Mouse (Mus musculus) large intestine, adult 2 months (tissue): ENCODE measurements around the gene Tnni3. TPM values are rescaled to one million over a fixed set of nuclear protein-coding genes. Genes with fewer than 3 reads are reported as not detected.
"Not testable (repeated sequence)": the region's sequence is repeated elsewhere in the genome, so short reads cannot be mapped to it uniquely, and the experiment has no call there.

Source experiments
- DNase-seq: peaks from one replicate; pipeline ENCODE4 v3.0.0-alpha.2; 2012; ENCODE audit warnings: low read depth, low spot score
- WGBS: fragments of 180-500 bp; shearing (Covaris S2); methylation state at CpG from one replicate; pipeline ENCODE4 v1.1.7; 2018; 5-methylcytosine and 5-hydroxymethylcytosine counted together
- polyA plus RNA-seq: library from polyadenylated mRNA; depleted of rRNA; stranded (reverse); fragments of >200 nt; gene quantifications from 2 replicates; pipeline ENCODE4 v1.2.3, GENCODE M21; 2012; rRNA removed

The Tnni3 gene
- 1.5 and 1.9 TPM in 2 replicates for polyA plus RNA-seq

DNA sequence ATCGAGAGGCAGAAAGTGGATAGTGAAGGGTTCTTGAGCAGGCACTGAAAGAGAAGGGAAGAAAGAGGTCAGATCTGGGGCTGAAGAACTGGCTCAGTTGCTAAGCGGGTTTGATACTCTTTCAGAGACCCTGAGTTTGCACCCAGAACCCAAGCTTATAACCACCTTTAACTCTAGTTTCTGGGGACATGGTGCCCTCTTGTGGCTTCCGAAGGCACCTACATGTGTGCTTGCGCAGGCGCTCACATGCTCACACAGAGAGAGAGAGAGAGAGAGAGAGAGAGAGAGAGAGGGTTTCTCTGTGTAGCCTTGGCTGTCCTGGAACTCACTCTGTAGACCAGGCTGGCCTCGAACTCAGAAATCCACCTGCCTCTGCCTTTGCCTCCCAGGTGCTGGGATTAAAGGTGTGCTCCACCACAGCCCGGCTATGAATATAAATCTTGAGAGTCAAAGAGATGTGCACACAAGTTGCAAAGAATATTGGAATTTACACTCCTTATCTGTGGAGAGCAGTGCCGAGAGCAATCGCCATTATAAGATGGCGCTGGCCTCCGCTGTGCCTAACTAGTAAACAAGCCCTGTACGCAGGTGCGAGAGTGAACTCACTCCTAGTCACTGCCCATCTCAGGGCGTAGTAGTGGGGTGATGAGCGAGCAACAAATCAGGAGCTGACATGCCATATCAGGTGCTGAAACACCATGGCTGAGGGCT, at the start of gene Tnni3:
Gene Tnni3, minus strand, starts transcription at position 18 of the 711 bp plus-strand sequence.
- WGBS: 64% methylated on average over 15 of the region's 15 CpGs
- not testable (repeated sequence) for DNase-seq

DNA sequence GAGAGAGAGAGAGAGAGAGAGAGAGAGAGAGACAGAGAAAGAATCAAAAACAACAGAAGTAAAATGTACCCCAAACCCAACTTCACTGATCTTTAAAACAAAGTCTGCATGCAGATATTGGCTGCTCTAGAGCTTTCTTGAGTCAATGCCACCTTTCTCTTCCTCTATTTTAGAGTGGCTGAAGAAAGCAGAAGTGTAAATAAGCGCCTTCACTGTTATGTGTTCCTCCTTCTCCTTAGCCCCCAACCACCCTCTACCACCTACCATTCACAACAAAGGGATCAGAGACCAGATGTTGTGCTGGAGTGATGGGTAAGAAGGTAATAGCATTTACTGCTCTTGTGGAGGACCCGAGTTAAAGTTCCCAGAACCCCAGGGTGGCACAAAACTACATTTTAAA, 48.3 kb upstream of the Tnni3 start:
- DNase-seq: not testable (repeated sequence)
- WGBS: 53% methylated on average over 2 of the region's 2 CpGs

DNA sequence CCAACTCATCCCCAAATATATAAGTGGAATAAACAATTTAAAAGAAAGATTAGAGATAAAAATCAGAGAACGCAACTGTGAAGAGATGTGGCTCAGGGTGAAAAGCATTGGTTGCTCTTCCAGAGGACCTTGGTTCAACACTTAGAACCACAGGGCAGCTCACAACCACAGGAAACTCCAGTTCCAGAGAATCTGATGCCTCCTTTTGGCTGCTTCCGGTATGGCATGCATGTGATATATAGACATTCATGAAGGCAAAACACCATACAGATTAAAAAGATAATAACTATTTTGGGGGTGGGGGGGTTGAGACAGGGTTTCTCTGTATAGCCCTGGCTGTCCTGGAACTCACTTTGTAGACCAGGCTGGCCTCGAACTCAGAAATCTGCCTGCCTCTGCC, 38.6 kb upstream of the Tnni3 start:
- WGBS: 86% methylated on average over 3 of the region's 3 CpGs
- DNase-seq: no peak

DNA sequence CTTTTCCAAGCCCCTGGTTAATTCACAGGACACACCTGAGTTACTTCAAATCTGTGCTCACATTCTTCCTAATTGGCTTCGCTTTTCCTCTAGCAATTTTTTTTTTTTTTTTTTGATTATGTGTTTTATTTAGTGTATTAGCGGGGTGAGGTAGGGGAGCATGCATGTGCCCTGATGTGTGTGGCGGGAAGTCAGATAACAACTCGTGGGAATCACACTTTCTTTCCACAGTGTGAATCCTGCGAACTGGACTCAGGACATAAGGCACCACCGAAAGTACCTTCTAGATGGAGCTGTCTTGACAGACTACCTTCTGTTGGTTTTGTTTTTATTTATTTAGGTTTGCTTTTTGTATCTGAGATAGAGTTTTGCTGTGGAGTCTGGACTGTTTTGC, 33.1 kb upstream of the Tnni3 start:
- 67% methylated on average over 6 of the region's 6 CpGs for WGBS
- DNase-seq: no peak

DNA sequence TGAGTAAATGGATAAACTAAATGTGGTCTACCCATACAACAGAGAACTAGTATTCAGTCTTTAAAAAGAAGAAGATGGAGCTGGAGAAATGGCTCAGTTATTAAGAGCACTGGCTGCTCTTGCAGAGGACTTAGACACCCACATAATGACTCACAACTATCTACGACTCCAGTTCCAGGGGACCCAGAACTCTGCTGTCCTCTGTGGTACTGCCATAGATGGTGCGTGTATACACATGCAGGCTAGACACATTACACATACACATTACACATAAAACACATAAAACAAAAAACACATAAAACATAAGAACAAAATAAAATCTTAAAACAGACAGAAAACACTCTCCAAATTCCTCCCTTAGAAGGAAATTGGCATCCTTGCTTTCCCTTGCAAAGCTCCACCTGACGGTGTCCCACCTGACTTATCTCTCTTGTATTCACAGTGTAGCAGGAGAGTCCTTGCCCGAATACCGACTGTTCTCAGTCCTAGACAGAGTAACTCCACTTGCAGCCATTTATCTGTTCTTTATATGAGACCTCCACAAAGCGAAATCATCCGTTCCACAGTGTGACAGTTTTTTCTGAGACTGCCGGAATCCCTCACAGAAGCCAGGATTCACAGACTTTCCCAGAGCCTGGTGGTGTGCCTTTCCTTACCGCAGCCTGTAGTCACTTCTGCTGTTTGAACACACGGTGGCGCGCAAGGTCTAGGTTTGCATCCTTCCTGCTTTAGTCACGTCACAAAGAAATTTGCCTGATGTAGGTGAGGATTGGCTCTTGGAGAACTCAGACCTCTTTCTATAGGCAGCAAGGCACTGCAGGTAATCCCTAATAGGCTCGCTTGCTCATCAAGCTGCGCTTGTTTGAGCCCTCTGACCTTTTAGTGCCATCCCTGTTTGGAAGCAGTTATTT, 32.5 kb upstream of the Tnni3 start:
- WGBS: 18% methylated on average over 15 of the region's 15 CpGs
- peak; percentile 75 for DNase-seq

DNA sequence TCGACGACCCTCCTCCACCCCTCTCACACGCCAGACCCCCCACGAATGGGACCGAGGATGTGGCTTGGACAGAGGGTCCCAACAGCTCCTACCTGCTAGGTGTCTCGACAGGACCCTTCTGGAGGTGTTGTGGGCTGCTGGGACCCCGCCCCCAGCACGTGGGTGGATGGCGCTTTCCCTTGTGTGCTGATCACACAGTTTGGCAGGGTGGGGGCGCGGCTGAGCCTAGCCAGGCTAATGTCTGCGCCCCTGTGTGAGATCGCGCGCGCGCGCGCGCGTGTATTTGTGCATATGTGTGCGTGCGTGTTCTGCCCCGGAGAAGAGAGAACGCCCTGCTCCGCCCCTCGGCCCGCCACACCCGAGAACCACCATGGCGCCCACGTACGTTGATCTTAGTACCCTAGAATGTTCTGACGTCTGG, 23.2 kb upstream of the Tnni3 start, which contains the start of gene Syt5:
Gene Syt5, minus strand, starts transcription at position 321 of the 421 bp plus-strand sequence.
- DNase-seq: no peak
- 6% methylated on average over 33 of the region's 33 CpGs for WGBS

DNA sequence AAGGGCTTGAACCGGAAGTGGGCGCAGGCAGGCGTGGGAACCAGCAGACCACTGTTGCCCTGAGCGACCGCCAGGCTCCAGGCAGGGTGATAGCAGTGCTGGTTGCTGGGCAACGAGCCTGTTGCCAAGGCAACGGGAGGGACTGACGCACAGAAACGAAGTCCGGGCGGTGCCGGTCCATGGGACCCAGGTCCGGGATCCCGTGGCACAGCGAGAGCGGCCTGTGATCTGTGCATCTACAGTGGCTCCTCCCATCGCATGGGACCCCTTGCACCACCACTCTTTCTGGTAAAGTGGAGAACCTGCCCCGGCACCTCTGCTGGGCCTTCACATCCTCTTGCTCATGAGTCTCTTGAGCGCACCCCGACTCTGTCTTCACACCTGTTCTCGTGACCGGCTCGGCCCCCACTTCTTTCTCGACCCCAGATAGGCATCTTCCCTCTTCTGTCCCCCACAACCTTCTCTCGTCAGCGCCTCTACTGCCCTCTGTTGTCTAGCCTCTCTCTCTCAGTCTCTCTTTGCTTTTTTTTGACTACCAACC, 22.6 kb upstream of the Tnni3 start:
- 3% methylated on average over 26 of the region's 26 CpGs for WGBS
- no peak for DNase-seq

DNA sequence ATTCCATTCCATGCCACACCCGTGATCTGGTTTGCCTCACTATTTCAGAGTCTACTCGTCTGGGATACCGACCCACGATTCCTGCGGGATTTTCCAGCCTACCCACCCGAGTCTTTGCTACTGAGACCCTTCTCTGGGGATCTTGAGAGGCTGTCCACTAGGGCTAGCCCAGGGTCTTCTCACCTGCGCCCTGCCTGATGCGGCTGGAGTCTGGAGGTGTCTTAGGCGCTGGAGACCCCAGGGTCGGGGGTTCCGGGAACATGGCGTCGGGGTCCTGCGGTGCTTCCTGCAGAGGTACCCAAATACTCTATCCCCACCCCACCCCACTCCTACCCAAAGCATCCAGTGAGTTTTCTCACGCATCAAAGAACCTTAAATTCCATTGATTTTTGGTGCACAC, 22.0 kb upstream of the Tnni3 start:
- no peak for DNase-seq
- WGBS: 73% methylated on average over 15 of the region's 15 CpGs

DNA sequence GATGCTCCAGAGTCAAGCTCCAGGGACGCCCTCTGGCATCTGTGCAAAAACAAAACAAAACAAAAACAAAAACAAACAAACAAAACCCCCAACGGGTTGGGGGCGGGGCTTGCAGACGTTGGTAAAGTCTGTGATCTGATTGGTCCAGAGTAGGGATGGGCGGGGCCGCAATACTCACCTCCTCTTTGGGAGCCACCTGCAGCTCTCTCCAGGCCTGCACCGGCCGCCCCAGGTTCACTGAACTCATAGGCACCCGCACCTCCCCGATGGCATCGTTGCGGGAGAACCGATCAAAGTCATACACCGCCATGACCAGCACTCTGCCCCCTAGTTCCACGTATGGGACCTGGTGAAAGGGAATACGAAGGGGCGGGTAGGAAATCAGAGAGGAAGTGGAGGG, 18.0 kb upstream of the Tnni3 start:
- DNase-seq: no peak
- WGBS: 45% methylated on average over 17 of the region's 17 CpGs

DNA sequence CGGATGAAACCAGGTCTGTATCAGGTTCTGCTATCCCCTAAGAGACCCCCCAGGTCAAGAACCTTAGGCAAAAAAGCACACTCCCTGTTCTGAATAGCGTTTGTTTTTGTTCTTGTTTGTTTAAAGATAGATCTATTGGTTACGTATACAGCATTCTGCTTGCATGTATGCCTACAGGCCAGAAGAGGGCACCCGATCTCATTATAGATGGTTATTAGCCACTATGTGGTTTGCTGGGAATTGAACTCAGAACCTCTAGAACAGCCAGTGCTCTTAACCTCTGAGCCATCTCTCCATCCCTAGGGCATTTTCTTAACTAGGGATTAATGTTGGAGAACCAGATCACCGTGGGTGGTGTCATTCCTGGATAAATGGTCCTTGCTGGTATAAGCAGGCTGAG, 17.3 kb upstream of the Tnni3 start:
- DNase-seq: no peak

DNA sequence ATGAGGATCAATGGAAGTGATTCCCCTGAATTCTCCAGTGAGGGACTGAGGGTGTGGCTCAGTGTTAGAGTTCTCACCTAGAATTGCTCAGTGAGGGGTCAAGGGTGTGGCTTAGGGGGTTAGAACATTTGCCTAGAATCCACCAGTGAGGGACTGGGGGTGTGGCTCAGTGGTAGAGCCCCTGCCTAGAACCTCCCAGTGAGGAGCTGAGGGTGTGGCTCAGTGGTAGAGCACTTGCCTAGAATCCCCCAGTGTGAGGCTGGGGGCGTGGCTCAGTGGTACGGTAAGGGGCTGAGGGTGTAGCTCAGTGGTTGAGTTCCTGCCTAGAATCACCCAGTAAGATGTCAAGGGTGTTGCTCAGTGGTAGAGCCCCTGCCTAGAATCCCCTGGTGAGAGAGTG, 15.0 kb upstream of the Tnni3 start:
- WGBS: 79% methylated on average over 2 of the region's 2 CpGs
- DNase-seq: no peak

More for the DNA sequence above, 17.3 kb upstream of the Tnni3 start:
- 56% methylated on average over 5 of the region's 5 CpGs for WGBS

DNA sequence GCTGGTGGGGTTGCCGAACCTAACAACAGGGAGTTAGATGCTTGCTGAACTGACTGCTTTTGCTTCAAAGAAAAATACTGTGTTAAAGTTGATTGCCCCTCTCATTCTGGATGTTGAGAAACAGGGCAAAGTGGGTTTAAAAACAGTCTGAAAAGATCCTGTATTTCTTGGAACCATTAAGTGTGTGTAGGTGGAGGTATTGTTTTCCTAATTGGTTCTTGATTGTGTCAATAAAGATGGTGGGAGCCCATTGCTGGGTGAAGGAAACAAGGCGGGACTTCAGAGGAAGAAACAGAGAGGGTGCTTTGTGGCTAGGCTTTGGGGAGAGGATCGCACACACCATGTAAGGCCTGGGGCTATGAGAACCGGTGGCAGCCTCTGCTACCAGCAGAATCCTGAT, 13.2 kb upstream of the Tnni3 start:
- 45% methylated on average over 4 of the region's 4 CpGs for WGBS
- no peak for DNase-seq

DNA sequence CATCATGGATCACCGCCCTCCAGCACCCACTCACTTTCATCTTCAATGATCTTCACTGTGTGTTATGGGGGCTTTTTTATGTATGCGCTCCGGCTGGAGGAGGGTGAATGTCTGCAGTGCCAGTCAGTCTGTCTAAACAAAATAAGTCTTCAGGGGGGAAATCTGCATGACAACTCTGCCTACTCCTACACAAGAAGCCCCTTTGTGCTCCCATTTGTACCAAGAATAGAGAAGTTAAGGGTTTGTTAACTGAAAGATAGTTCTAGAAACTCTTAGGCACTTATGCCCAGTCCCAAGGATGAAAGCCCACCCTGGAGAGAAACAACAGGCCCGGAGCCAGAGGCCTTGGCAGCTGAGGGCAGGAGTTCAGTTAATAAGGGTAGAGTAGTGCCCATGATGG, 12.3 kb upstream of the Tnni3 start:
- DNase-seq: no peak
- 89% methylated on average over 4 of the region's 4 CpGs for WGBS

DNA sequence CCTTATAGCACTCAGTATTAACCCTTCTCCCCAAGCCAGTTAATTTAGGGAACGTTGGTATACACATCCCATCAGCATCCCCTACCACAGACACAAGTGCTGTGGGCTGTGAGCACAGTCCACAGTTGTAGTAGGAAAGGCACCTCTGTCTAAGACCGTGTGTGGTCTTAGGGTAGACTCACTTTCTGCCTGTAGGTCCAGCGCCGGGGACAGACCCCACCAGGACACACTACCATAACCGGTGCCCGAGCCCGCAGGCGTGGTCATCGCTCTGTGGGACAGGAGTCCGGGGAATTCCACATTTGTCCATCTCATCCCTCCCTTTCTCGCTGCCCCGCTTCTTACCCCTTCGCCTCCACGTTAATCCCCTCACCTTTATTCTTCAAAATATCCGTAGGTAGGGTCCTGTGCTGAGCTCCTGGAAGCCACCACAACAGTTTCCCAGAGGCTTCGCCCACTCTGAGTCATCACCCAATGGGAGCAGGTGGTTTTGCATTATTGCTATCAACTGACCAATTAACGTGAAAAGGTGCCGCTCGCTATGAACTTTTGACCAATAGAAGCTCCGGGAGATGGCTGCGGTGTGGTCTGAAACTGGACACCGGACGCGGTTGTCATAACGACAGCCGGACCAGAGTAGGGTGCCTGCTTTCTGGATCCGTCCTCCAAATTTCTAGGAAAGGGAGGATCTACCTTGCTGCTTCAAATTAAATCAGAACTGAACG, 8.1 kb upstream of the Tnni3 start, which contains the start of gene Dnaaf3:
Gene Dnaaf3, minus strand, starts transcription at position 449 of the 725 bp plus-strand sequence.
- DNase-seq: peak; percentile 50
- 3% methylated on average over 28 of the region's 28 CpGs for WGBS

DNA sequence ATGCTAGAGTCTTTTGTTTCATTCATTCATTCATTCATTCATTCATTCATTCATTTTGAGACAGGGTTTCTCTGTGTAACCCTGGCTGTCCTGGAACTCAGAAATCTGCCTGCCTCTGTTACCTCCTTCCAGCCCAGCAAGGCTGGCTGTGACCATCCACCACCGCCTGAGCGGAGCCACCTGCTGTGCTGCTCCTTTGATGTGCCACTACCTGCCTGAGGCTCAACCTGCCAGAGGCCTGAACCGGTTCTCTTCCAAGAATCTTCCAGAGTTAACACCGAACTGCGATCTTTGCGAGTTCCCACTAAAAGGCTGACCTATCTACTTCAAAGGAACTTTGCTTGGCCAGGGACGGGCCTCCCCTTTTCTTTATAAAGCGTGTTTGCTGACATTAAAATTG, 6.1 kb upstream of the Tnni3 start:
- 42% methylated on average over 8 of the region's 8 CpGs for WGBS
- not testable (repeated sequence) for DNase-seq

DNA sequence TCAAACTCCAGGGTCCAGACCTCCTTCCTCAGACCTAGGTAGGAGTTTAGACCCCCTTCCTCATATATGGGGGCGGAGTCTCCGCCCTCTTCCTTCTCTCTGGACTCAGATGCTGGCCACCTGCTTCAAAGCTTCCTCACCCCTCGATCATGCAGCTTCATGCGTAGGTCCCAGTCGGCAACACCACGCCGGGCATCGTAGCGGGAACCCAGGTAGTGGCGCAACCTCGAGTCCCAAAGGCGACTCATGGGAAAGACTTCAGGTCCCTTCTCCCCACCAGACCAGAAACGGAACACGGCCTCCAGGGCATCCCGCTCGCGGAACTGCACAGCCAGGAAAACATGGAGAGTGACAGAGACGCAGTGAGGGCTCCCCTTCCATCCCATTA, 3.3 kb upstream of the Tnni3 start:
- WGBS: 76% methylated on average over 18 of the region's 18 CpGs
- no peak for DNase-seq

DNA sequence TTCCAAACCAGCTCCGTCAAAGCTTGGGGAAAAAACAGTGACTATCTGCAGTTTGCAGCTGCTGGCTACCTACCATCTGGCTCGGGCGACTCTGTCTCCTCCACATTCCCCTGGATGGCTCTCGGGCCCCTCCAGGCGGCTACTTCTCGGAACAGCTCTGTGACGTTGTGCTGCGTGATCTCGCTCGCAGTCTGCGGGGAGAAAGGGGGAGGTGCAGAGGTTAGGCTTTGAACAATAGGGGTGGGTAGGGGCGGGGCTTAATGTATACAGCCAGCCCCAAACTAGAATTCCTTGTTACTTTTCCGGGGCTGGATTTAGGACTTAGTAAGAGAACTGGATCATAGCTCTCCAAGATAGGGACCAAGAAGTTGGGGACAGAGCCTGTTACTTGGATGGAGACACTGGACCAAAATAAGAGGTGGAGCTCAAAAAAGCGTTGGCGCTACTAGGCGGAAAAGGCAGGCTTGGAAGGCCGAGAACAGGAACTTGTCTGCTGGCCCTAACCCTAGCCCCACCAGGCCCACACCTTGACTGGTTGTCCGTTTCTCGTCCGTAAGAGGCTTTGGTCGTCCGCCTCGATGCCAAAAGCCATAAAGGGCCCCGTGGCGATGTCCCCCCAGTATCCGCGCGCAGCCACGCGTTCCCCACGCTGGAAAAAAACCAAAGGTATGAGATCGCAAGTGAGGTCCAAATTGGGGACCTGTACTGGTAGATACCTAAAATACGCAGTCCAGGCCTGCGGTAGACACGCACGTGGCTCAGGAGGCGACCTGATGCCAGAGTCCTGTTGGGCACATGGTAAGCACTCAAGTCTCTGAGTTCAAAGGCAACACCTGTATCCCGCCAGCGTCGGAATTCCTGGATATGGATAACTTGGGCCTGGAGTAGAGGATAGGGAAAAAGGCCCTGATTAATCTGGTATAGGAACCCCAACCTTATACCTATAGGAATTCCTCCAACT, 2.6 kb upstream of the Tnni3 start:
- WGBS: 29% methylated on average over 40 of the region's 40 CpGs
- peak; percentile 54 for DNase-seq

DNA sequence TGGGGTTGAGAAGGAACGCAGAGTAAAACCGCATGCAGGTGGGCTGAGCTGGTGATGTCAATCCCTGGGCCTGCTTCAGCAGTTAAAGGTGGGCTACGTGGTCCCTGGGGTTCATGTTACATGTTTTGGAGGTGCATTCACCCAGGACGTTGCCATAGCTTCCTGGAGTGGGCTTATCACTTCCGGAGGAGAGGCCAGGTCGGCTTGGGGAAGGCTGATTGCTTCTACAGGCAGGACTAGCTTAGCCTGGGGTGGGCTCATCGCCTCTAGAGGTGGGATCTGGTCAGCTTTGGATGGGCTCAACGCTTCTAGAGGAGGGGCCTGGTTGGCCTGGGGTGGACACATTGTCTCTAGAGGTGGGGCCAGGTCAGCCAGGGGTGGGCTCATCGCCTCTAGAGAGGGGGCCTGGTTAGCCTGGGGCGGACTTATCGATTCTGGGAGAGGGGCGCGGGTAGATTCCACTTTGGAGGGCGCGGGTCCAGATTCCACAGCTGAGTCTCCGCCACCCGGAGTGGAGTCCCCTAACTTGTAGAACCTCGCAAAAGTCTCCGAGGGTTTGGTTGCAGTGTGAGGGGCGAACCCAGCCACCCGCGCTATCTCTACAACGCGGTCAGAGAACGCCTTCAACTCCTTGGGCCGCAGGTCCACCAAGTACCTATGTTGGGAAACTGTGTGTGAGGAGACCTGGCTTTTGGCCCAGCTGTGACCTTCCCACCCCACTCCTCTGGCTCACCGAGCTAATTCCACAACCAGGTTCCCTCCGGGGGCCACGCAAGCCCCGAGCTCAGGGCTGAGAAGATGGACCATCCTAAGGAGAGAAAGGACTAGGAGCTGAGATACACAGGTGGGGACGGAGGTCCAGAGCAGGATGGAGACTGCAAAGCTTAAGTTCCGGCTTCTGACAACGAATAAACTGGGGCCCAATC, 561 bp downstream of the Tnni3 start:
- 87% methylated on average over 33 of the region's 33 CpGs for WGBS
- no peak for DNase-seq
